Mouse (Mus musculus) heart, adult 2 months (tissue): ENCODE results near the gene Thsd4. TPM values are rescaled to one million over a fixed set of nuclear protein-coding genes. Genes with fewer than 3 reads are reported as not detected.

Source experiments
- DNase-seq, 2 experiments: peaks; one replicate each; pipeline ENCODE4 v3.0.0; 2021
- H3K27ac ChIP-seq: fragments of 200-600 bp; 2 replicates; pipeline ENCODE4 v1.8.1; 2022
- H3K27me3 ChIP-seq: fragments of 200-500 bp; 2 replicates; pipeline ENCODE4 v1.6.1; 2012; ENCODE audit warnings: mild to moderate bottlenecking, low read length, inconsistent platforms, mixed read lengths; ENCODE audit not compliant: control insufficient read depth, insufficient read depth
- H3K36me3 ChIP-seq: fragments of 200-500 bp; 2 replicates; pipeline ENCODE4 v1.6.1; 2012; ENCODE audit warnings: low read length, inconsistent platforms; ENCODE audit not compliant: control insufficient read depth, insufficient read depth
- H3K4me1 ChIP-seq: fragments of 200-500 bp; 2 replicates; pipeline ENCODE4 v1.6.1; 2011; ENCODE audit warnings: low read length; ENCODE audit not compliant: control insufficient read depth, insufficient read depth
- H3K4me3 ChIP-seq: fragments of 200-600 bp; 2 replicates; pipeline ENCODE4 v1.8.1; 2022
- H3K79me2 ChIP-seq: fragments of 200-500 bp; replicated peaks from 2 replicates; pipeline ENCODE4 v1.6.1; 2012; ENCODE audit warnings: mild to moderate bottlenecking, inconsistent platforms, low read length, moderate library complexity, mixed read lengths; ENCODE audit not compliant: control insufficient read depth, insufficient read depth
- H3K9ac ChIP-seq: fragments of 200-500 bp; 2 replicates; pipeline ENCODE4 v1.6.1; 2012; ENCODE audit warnings: low read depth, mild to moderate bottlenecking, control low read depth, inconsistent platforms, low read length, mixed read lengths
- CTCF ChIP-seq: fragments of 200-600 bp; IDR thresholded peaks from 2 replicates; pipeline ENCODE4 v1.8.1; 2022; ENCODE audit warnings: antibody characterized with exemption, mild to moderate bottlenecking, moderate library complexity
- EP300 ChIP-seq: fragments of 200-500 bp; IDR thresholded peaks from 2 replicates; pipeline ENCODE4 v1.6.1; 2011; ENCODE audit warnings: low read depth, low read length, control low read depth; ENCODE audit not compliant: insufficient read depth
- POLR2A ChIP-seq: fragments of 200-500 bp; IDR thresholded peaks from 2 replicates; pipeline ENCODE4 v1.6.1; 2011; ENCODE audit warnings: mild to moderate bottlenecking, low read depth, low read length, control low read depth; ENCODE audit not compliant: insufficient read depth
- WGBS: fragments of 180-500 bp; shearing (Covaris S2); methylation state at CpG from one replicate; pipeline ENCODE4 v1.1.7; 2018; 5-methylcytosine and 5-hydroxymethylcytosine counted together
- intact Hi-C: fragments of 180-260 bp; cut with DNase I; formaldehyde crosslinking; loops from one replicate; pipeline ENCODE4 v1.15.1; 2025
- polyA plus RNA-seq: library from polyadenylated mRNA; depleted of rRNA; stranded (reverse); fragments of >200 nt; gene quantifications from 2 replicates; pipeline ENCODE4 v1.2.3, GENCODE M21; 2012
- total RNA-seq, 2 experiments: library from RNA; stranded (reverse); gene quantifications; 2 replicates each; pipeline ENCODE4 v1.2.3; 2021

Gene Thsd4
- total and polyA plus RNA-seq, 3 experiments, result 3.5 to 5.2 (median 4.3) TPM

- Histone ChIP-seq H3K4me3 (no peak overlapping the region), H3K36me3 (no peaks in the 10 kb centered on the region), H3K27me3 (no peaks in the 10 kb centered on the region), H3K4me1 (no peaks in the 10 kb centered on the region), H3K27ac (no peak overlapping the region), H3K9ac (no peak overlapping the region), H3K79me2 (no peaks in the 10 kb centered on the region)
- TF ChIP-seq CTCF (no peak), POLR2A (no peak), EP300 (no peak)
- intact Hi-C loops, result no loop called here
- WGBS, result 88% methylated on average over 4 of the region's 4 CpGs
- no peak for DNase-seq
Observed at GRCm38 (mm10) chr9:60034883-60035282, 487.0 kb downstream of the Thsd4 start.

- H3K27me3 ChIP-seq, result no peaks in the 10 kb centered on the region
- intact Hi-C loops, result no loop called here
- H3K27ac ChIP-seq, result no peak overlapping the region
- DNase-seq, result no peak
- H3K79me2 ChIP-seq, result no peaks in the 10 kb centered on the region
- no peak for TF ChIP-seq POLR2A
- no peak overlapping the region for H3K9ac ChIP-seq
- H3K4me1 ChIP-seq, result no peaks in the 10 kb centered on the region
- WGBS, result 88% methylated on average over 4 of the region's 4 CpGs
- no peak overlapping the region for H3K4me3 ChIP-seq
- H3K36me3 ChIP-seq, result no peaks in the 10 kb centered on the region
Observed at GRCm38 (mm10) chr9:60027234-60027633, 494.6 kb downstream of the Thsd4 start.

- no peaks in the 10 kb centered on the region for H3K36me3 ChIP-seq
- TF ChIP-seq CTCF, result 0 out of 2 replicates have a peak, but pooled peaks have one; percentile 3
- no peak for TF ChIP-seq EP300
- TF ChIP-seq POLR2A, result no peak
- WGBS, result 71% methylated on average over 2 of the region's 2 CpGs
- H3K27me3 ChIP-seq, result no peaks in the 10 kb centered on the region
- no peaks in the 10 kb centered on the region for H3K4me1 ChIP-seq
- H3K27ac ChIP-seq, result no peak overlapping the region
- DNase-seq, result no peak
- H3K79me2 ChIP-seq, result no peaks in the 10 kb centered on the region
- no peak overlapping the region for H3K9ac ChIP-seq
- intact Hi-C loops, result no loop called here
- no peak overlapping the region for H3K4me3 ChIP-seq
Observed at GRCm38 (mm10) chr9:60026795-60027194, 495.1 kb downstream of the Thsd4 start.

- Histone ChIP-seq H3K4me3 (no peak overlapping the region), H3K27me3 (no peaks in the 10 kb centered on the region), H3K9ac (no peak overlapping the region), H3K36me3 (no peaks in the 10 kb centered on the region), H3K79me2 (no peaks in the 10 kb centered on the region), H3K4me1 (no peaks in the 10 kb centered on the region), H3K27ac (no peak overlapping the region)
- intact Hi-C loops, result no loop called here
- DNase-seq, result no peak
- WGBS, result 84% methylated on average over 6 of the region's 6 CpGs
- no peak for TF ChIP-seq CTCF
- TF ChIP-seq EP300, result no peak
- no peak for TF ChIP-seq POLR2A
Observed at GRCm38 (mm10) chr9:60025919-60026318, 495.9 kb downstream of the Thsd4 start.

GRCm38 (mm10) chr9:60024971-60025370 is 496.9 kb downstream of the Thsd4 start:
- Histone ChIP-seq H3K27ac (no peak overlapping the region), H3K79me2 (no peaks in the 10 kb centered on the region), H3K4me1 (no peaks in the 10 kb centered on the region), H3K27me3 (no peaks in the 10 kb centered on the region), H3K9ac (no peak overlapping the region), H3K36me3 (no peaks in the 10 kb centered on the region), H3K4me3 (no peak overlapping the region)
- no peak for DNase-seq
- no peak for TF ChIP-seq CTCF
- no peak for TF ChIP-seq EP300
- TF ChIP-seq POLR2A, result no peak
- intact Hi-C loops, result no loop called here
- 35% methylated on average over 5 of the region's 5 CpGs for WGBS

GRCm38 (mm10) chr9:60024545-60024944 is 497.3 kb downstream of the Thsd4 start:
- 28% methylated on average over 5 of the region's 5 CpGs for WGBS
- H3K27me3 ChIP-seq, result no peaks in the 10 kb centered on the region

More at GRCm38 (mm10) chr9:60024545-60024944, 497.3 kb downstream of the Thsd4 start:
- Histone ChIP-seq H3K79me2 (no peaks in the 10 kb centered on the region), H3K4me3 (no peak overlapping the region), H3K27ac (no peak overlapping the region), H3K4me1 (no peaks in the 10 kb centered on the region), H3K9ac (no peak overlapping the region), H3K36me3 (no peaks in the 10 kb centered on the region)
- intact Hi-C loops, result no loop called here
- no peak for DNase-seq
- TF ChIP-seq EP300, result no peak
- TF ChIP-seq CTCF, result no peak
- no peak for TF ChIP-seq POLR2A
